Mouse (Mus musculus): ENCODE measurements at regions not wholly inside any gene's neighbourhood (a gene's known extent, or its start where the extent isn't known, plus 50 kb on each side); places are given as distances from the start of the nearest gene placed in this dataset.

DNA sequence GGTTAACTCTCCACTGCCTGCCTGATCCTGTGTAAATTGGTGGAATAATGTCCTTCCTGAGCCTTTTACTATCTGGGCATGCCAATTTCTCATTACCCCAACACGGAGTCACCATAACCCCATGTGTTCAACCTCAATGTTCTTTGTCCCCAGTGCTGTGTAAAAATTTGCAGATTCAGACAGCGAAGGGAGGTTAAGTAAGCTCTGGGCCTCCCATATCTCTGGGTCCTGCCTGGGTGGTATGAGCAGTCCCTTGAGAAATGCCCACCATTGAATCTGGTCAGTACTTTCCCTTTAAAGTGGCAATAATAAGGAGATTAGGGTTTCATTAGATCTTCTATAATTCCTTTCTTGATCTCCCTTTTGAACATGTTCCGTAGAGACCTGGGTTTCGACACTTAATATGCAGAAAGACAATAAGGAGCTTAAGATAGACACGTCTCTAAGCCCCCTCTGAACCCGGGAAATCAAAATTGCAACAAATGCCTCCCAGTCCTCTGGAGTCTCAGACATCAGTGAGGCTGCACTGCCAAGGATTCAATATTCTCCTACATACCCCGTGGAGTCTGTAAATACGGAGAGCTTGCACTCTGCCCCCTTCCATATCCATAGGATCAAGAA lies 279.0 kb upstream of the Apob start:
- Histone ChIP-seq H3K27ac (ENCODE audit: low read depth, low read length) (no peak overlapping the region), H3K36me3 (ENCODE audit: control insufficient read depth, insufficient read depth, low read length) (no peaks in the 10 kb centered on the region), H3K4me1 (ENCODE audit: control insufficient read depth, insufficient read depth, low read length) (no peaks in the 10 kb centered on the region), H3K4me3 (ENCODE audit: low read depth, low read length) (no peak overlapping the region), H3K4me2 (ENCODE audit: low read depth) (no peak overlapping the region), H3K9ac (ENCODE audit: low read length) (no peak overlapping the region), H3K9me3 (ENCODE audit: control insufficient read depth, low read length) (no peaks in the 10 kb centered on the region), H3K27me3 (ENCODE audit: control insufficient read depth, insufficient read depth, low read length) (no peaks in the 10 kb centered on the region)
- ATAC-seq (ENCODE audit: insufficient read depth, low FRiP score, low TSS enrichment), result no peak
- WGBS, result 84% methylated on average over 8 of the region's 8 CpGs
- DNase-seq (ENCODE audit: low spot score), result no peak

DNA sequence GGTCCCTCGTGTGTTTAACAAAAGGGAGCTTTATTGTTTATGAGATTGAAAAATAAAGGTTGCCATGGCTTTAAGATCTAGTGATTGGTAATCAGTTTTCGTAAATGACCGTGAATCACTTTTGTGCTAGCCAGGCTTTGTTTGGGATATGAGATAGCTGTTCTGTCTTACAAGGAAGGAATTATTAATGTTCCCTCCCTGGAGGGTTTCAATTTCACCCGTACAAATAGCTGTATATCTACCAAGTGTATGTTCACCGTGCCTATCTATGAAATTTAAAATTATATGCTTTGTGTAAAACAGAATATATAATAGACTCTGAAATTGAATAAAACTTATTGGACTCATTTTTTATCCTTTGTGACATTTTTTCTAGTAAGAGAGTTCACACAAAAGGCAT lies 268.3 kb upstream of the Apob start:
- DNase-seq (ENCODE audit: low spot score), result no peak
- Histone ChIP-seq H3K27me3 (ENCODE audit: control insufficient read depth, insufficient read depth, low read length) (no peaks in the 10 kb centered on the region), H3K4me2 (ENCODE audit: low read depth) (no peak overlapping the region), H3K36me3 (ENCODE audit: control insufficient read depth, insufficient read depth, low read length) (no peaks in the 10 kb centered on the region), H3K9ac (ENCODE audit: low read length) (no peak overlapping the region), H3K4me1 (ENCODE audit: control insufficient read depth, insufficient read depth, low read length) (no peaks in the 10 kb centered on the region), H3K27ac (ENCODE audit: low read depth, low read length) (no peak overlapping the region), H3K4me3 (ENCODE audit: low read depth, low read length) (no peak overlapping the region), H3K9me3 (ENCODE audit: control insufficient read depth, low read length) (no peaks in the 10 kb centered on the region)
- WGBS, result 59% methylated on average over 5 of the region's 5 CpGs
- ATAC-seq (ENCODE audit: insufficient read depth, low FRiP score, low TSS enrichment), result no peak

DNA sequence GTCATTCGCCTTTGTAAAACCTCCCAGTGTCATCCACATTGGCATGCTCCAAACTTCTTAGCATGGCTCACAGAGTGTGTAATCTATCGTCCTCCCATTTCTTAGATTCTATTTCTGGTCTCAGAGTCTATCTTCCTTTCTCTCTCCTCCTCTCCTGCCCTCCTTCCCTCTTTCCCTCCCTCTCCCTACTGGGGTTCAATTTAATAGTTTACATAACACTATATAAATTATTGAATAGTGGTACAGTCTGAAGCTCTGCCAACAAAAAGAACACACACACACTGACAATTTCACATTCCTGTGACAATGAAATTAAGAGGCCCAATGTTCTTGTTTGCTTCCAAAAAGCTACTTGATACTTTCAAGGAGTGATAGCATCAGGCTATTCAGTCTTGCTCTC lies 267.6 kb upstream of the Apob start:
- H3K27ac ChIP-seq (ENCODE audit: low read depth, low read length), result no peak overlapping the region
- H3K27me3 ChIP-seq (ENCODE audit: control insufficient read depth, insufficient read depth, low read length), result no peaks in the 10 kb centered on the region
- no peak overlapping the region for H3K4me2 ChIP-seq (ENCODE audit: low read depth)
- ATAC-seq (ENCODE audit: insufficient read depth, low FRiP score, low TSS enrichment), result no peak
- DNase-seq (ENCODE audit: low spot score), result no peak
- no peaks in the 10 kb centered on the region for H3K36me3 ChIP-seq (ENCODE audit: control insufficient read depth, insufficient read depth, low read length)
- no peaks in the 10 kb centered on the region for H3K4me1 ChIP-seq (ENCODE audit: control insufficient read depth, insufficient read depth, low read length)
- no peak overlapping the region for H3K4me3 ChIP-seq (ENCODE audit: low read depth, low read length)
- H3K9ac ChIP-seq (ENCODE audit: low read length), result no peak overlapping the region
- no peaks in the 10 kb centered on the region for H3K9me3 ChIP-seq (ENCODE audit: control insufficient read depth, low read length)
- 88% methylated on average over 2 of the region's 2 CpGs for WGBS

DNA sequence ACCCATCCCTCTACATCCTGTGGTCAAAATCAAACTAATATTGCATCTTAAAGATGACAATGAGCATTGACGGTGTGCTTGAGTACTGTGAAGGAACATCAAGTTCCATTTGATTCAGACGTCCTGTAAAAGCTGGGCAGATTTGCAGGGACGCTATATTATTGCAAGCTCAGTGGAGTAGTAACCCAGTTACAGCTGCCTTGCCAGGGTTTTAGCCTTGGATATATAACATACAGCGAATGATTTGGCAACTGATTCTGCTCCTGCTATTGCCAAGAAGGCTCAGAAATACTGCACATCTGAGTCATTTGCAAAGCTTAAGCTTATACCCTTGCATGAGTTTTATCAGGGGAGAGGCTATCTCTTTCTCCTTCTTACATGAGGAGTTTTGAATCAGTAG lies 262.4 kb upstream of the Apob start:
- 89% methylated on average over 4 of the region's 4 CpGs for WGBS
- DNase-seq (ENCODE audit: low spot score), result no peak
- no peak for ATAC-seq (ENCODE audit: insufficient read depth, low FRiP score, low TSS enrichment)

DNA sequence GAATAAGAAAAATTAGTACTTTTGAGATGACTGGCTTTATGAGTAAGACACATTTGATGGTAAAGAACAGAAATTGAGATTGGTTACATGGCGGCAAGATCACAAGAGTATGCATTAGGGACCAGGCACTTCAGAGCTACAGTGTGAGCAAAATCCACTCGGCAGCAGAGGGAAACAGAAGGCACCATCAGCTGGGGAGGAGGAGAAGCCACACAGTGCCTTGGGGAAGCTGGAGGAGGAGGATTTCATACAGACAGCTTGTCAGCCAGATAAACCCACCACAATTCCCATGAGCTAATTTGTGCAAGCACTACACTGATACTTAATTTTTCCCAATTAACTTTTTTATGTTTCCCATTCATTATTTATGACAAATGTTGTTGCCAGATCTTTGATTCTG lies 258.9 kb upstream of the Apob start:
- H3K9ac ChIP-seq (ENCODE audit: low read length), result no peak overlapping the region
- no peaks in the 10 kb centered on the region for H3K4me1 ChIP-seq (ENCODE audit: control insufficient read depth, insufficient read depth, low read length)
- 85% methylated on average over 2 of the region's 2 CpGs for WGBS
- no peak overlapping the region for H3K27ac ChIP-seq (ENCODE audit: low read depth, low read length)
- no peak overlapping the region for H3K4me2 ChIP-seq (ENCODE audit: low read depth)
- ATAC-seq (ENCODE audit: insufficient read depth, low FRiP score, low TSS enrichment) (no peak), DNase-seq (ENCODE audit: low spot score) (no peak)
- no peaks in the 10 kb centered on the region for H3K9me3 ChIP-seq (ENCODE audit: control insufficient read depth, low read length)
- no peaks in the 10 kb centered on the region for H3K36me3 ChIP-seq (ENCODE audit: control insufficient read depth, insufficient read depth, low read length)
- no peak overlapping the region for H3K4me3 ChIP-seq (ENCODE audit: low read depth, low read length)
- H3K27me3 ChIP-seq (ENCODE audit: control insufficient read depth, insufficient read depth, low read length), result no peaks in the 10 kb centered on the region

More for the DNA sequence above, 262.4 kb upstream of the Apob start:
- H3K27me3 ChIP-seq (ENCODE audit: control insufficient read depth, insufficient read depth, low read length), result no peaks in the 10 kb centered on the region
- no peak overlapping the region for H3K27ac ChIP-seq (ENCODE audit: low read depth, low read length)
- H3K9me3 ChIP-seq (ENCODE audit: control insufficient read depth, low read length), result no peaks in the 10 kb centered on the region
- no peak overlapping the region for H3K4me2 ChIP-seq (ENCODE audit: low read depth)
- H3K4me1 ChIP-seq (ENCODE audit: control insufficient read depth, insufficient read depth, low read length), result no peaks in the 10 kb centered on the region
- no peak overlapping the region for H3K4me3 ChIP-seq (ENCODE audit: low read depth, low read length)
- H3K36me3 ChIP-seq (ENCODE audit: control insufficient read depth, insufficient read depth, low read length), result no peaks in the 10 kb centered on the region
- H3K9ac ChIP-seq (ENCODE audit: low read length), result no peak overlapping the region

DNA sequence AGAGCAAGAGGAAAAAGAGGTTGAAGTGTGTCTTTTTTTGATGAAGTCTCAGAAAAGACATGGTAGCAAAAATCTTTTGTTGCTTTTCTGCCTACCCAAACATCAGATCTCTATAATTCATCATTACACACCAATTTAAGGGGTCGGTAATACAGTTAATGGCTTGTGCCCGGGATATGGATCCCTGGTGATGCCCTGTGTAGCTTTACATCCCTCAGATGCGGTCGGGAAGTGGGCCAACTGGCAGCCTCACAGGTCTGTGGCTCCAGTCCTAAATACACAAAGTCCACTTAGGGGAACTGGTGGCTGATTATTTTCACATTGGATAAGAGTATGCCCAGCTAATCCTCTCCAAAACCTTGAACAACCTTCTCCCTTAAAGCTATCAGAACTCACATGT lies 258.4 kb upstream of the Apob start:
- 93% methylated on average over 4 of the region's 4 CpGs for WGBS
- no peak overlapping the region for H3K9ac ChIP-seq (ENCODE audit: low read length)
- H3K27me3 ChIP-seq (ENCODE audit: control insufficient read depth, insufficient read depth, low read length), result no peaks in the 10 kb centered on the region
- H3K27ac ChIP-seq (ENCODE audit: low read depth, low read length), result no peak overlapping the region
- no peaks in the 10 kb centered on the region for H3K4me1 ChIP-seq (ENCODE audit: control insufficient read depth, insufficient read depth, low read length)
- H3K9me3 ChIP-seq (ENCODE audit: control insufficient read depth, low read length), result no peaks in the 10 kb centered on the region
- ATAC-seq (ENCODE audit: insufficient read depth, low FRiP score, low TSS enrichment) (no peak), DNase-seq (ENCODE audit: low spot score) (no peak)
- no peak overlapping the region for H3K4me2 ChIP-seq (ENCODE audit: low read depth)
- H3K36me3 ChIP-seq (ENCODE audit: control insufficient read depth, insufficient read depth, low read length), result no peaks in the 10 kb centered on the region
- no peak overlapping the region for H3K4me3 ChIP-seq (ENCODE audit: low read depth, low read length)

DNA sequence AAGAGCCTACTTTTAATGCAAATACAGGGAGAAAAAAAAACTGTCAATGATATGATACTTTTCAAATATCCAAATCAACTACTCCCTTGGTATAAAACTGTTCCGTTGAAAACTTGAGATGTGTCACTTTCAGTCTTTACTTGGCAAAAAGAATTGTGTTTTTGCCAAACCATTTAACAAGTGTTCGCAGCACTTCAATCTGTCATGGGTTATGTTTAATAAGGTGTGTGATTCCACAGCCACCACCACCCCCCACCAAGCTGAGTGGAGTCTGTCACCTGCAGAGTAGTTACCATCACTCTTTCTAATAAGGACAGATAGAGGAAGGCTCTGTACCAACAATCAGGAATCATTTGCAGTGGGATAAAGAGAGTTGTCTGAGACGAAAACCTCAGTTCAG lies 252.5 kb upstream of the Apob start:
- Histone ChIP-seq H3K9me3 (ENCODE audit: control insufficient read depth, low read length) (no peaks in the 10 kb centered on the region), H3K36me3 (ENCODE audit: control insufficient read depth, insufficient read depth, low read length) (no peaks in the 10 kb centered on the region), H3K4me3 (ENCODE audit: low read depth, low read length) (no peak overlapping the region), H3K4me2 (ENCODE audit: low read depth) (no peak overlapping the region), H3K27ac (ENCODE audit: low read depth, low read length) (no peak overlapping the region), H3K27me3 (ENCODE audit: control insufficient read depth, insufficient read depth, low read length) (no peaks in the 10 kb centered on the region), H3K4me1 (ENCODE audit: control insufficient read depth, insufficient read depth, low read length) (no peaks in the 10 kb centered on the region), H3K9ac (ENCODE audit: low read length) (no peak overlapping the region)
- 90% methylated on average over 3 of the region's 3 CpGs for WGBS
- DNase-seq (ENCODE audit: low spot score) (no peak), ATAC-seq (ENCODE audit: insufficient read depth, low FRiP score, low TSS enrichment) (no peak)

DNA sequence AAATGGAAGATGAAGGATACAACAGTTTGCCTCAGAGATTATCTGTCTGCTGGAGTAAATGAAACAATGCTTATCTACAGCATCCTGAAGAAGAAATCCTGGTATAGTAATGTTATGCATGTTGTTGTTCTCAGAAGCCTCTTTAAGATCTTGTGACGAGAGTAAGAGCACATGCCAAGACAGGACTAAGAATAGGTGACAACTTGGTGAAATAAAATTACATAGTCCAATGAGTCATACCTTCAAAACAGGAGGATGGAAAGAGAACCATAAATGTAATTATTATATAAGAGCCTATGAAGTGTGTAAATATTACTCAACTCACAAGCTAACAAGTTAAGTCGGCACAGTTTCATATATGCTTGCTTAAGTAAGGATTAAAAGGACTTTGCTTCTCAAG lies 239.4 kb upstream of the Apob start:
- Histone ChIP-seq H3K4me2 (ENCODE audit: low read depth) (no peak overlapping the region), H3K4me1 (ENCODE audit: control insufficient read depth, insufficient read depth, low read length) (no peaks in the 10 kb centered on the region), H3K9me3 (ENCODE audit: control insufficient read depth, low read length) (no peaks in the 10 kb centered on the region), H3K4me3 (ENCODE audit: low read depth, low read length) (no peak overlapping the region), H3K27ac (ENCODE audit: low read depth, low read length) (no peak overlapping the region), H3K36me3 (ENCODE audit: control insufficient read depth, insufficient read depth, low read length) (no peaks in the 10 kb centered on the region), H3K27me3 (ENCODE audit: control insufficient read depth, insufficient read depth, low read length) (no peaks in the 10 kb centered on the region), H3K9ac (ENCODE audit: low read length) (no peak overlapping the region)
- ATAC-seq (ENCODE audit: insufficient read depth, low FRiP score, low TSS enrichment) (no peak), DNase-seq (ENCODE audit: low spot score) (no peak)
- 87% methylated on average over 2 of the region's 2 CpGs for WGBS

DNA sequence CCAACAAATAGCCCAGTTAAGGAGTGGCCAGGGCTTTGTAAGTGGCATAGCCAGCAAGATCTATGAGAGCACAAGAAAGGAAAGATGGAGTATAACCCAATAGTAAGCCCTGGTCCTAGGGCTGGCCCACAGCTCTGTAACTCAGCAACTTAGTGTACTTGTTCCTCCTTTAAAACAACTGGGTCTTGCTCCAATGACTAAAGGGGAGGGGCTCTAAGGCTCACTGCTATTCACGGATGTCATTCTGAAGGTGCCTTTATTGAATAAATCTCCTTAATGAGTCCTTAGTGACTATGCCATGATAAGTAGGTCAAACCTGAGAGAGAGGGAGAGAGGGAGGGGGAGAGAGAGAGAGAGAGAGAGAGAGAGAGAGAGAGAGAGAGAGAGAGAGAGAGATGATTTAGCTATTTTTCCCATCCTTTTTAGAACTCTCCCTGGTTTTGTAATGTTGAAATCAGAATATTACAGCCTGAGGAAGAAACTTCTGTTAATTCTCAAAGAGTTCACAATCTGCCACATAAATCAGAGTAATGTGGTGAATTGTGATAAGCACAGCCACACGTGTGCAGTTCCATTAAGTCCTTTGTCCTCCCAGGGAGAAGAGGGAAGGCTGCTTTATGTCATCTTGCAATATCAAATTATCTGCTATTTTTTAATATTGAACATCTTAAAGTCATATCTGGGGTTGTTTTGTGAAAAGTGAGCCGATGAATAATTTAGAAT lies 238.7 kb upstream of the Apob start:
- peak; percentile 71 for ATAC-seq (ENCODE audit: insufficient read depth, low FRiP score, low TSS enrichment)
- Histone ChIP-seq H3K9ac (ENCODE audit: low read length) (no peak overlapping the region), H3K36me3 (ENCODE audit: control insufficient read depth, insufficient read depth, low read length) (no peaks in the 10 kb centered on the region), H3K4me1 (ENCODE audit: control insufficient read depth, insufficient read depth, low read length) (no peaks in the 10 kb centered on the region), H3K27ac (ENCODE audit: low read depth, low read length) (0 out of 2 replicates have a peak overlapping the region, but pooled peaks have one; percentile 8), H3K4me3 (ENCODE audit: low read depth, low read length) (no peak overlapping the region), H3K9me3 (ENCODE audit: control insufficient read depth, low read length) (no peaks in the 10 kb centered on the region), H3K27me3 (ENCODE audit: control insufficient read depth, insufficient read depth, low read length) (no peaks in the 10 kb centered on the region), H3K4me2 (ENCODE audit: low read depth) (no peak overlapping the region)
- 61% methylated on average over 3 of the region's 3 CpGs for WGBS
- no peak for DNase-seq (ENCODE audit: low spot score)

Measured in neural tube, embryonic 11.5 days (tissue).